Mouse (Mus musculus): ENCODE results near the gene Foxl1. TPM values are rescaled to one million over a fixed set of nuclear protein-coding genes. Genes with fewer than 3 reads are reported as not detected.
A peak's percentile ranks its signal among the peaks of the same experiment; 100 is the strongest.

The Foxl1 gene
- polyA plus RNA-seq, 1 experiment from 2014 or later = 0.10 TPM

GRCm38 (mm10) chr8:121107668-121108656, 19.8 kb upstream of the Foxl1 start, which contains the start of gene Mthfsd:
Gene Mthfsd (minus strand): TSS chr8:121108392.
- no peaks in the 10 kb centered on the region for H3K9me3 ChIP-seq
- peaks cover 17% of the 10 kb centered on the region for H3K4me1 ChIP-seq
- H3K4me2 ChIP-seq (replicated peaks) = peak within 1 kb of the TSS; percentile 62
- peaks cover 13% of the 10 kb centered on the region; the same call in 1 of the 2 replicates for H3K36me3 ChIP-seq
- peak; percentile 95 for ATAC-seq (replicated peaks)
- peaks cover 9% of the 10 kb centered on the region; the same call in 1 of the 2 replicates for H3K27me3 ChIP-seq
- H3K27ac ChIP-seq (replicated peaks) = peak within 1 kb of the TSS; percentile 80
- peak within 1 kb of the TSS; percentile 77 for H3K4me3 ChIP-seq
- under 1% methylated on average over 75 of the region's 75 CpGs for WGBS
- peak within 1 kb of the TSS; percentile 84 for H3K9ac ChIP-seq (replicated peaks)

GRCm38 (mm10) chr8:121108657-121109056, 19.1 kb upstream of the Foxl1 start:
- no peak for ATAC-seq (replicated peaks)
- peaks cover 12% of the 10 kb centered on the region for H3K27me3 ChIP-seq
- 0 out of 2 replicates have a peak, but pooled peaks cover 7% of the 10 kb centered on the region for H3K36me3 ChIP-seq
- 9% methylated on average over 5 of the region's 5 CpGs for WGBS
- peaks cover 17% of the 10 kb centered on the region for H3K4me1 ChIP-seq
- peak overlapping the region; percentile 84 for H3K9ac ChIP-seq (replicated peaks)
- peak overlapping the region; percentile 80; the same call in 1 of the 2 replicates for H3K27ac ChIP-seq (replicated peaks)
- H3K9me3 ChIP-seq = no peaks in the 10 kb centered on the region
- peak overlapping the region; percentile 62 for H3K4me2 ChIP-seq (replicated peaks)
- H3K4me3 ChIP-seq = peak overlapping the region; percentile 77

DNA sequence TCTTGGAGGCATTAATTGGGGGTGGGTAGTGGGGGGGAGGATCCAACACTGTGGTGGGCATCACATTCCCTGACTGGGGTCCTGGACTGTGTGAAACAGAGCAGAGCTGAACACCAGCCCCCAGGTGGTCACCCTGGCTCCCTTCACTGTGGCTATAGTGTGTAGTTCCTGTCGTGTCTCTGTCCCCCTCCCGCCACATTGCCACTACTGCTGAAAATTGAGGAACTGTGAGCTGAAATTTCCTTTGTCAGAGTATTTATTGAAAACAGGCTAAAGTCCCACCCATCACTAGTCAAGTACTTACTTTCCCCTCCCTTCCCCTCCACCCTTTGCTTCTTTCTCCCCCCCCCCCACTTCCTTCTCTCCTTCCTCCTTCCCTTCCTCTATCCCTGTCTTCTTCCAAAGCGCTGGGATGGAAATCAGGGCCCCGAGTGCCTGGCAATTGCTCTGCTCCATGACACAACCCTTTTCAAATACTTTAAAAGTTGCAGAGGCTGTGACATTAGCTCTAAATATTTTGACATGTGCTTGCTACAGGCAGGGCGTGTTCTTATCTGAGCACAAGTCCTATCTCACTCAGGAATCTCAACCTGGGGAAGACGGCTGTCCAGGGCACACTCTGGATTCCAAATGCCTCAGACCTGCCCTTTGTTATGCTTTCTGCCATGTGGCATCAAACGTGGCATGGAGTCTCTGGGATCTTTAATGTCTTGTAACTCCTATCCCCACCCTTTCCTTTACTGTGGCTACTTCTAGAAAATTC, 16.4 kb upstream of the Foxl1 start:
- Histone ChIP-seq H3K9me3 (no peaks in the 10 kb centered on the region), H3K27me3 (peaks cover 38% of the 10 kb centered on the region), H3K27ac (replicated peaks) (no peak overlapping the region), H3K4me3 (no peak overlapping the region), H3K4me1 (peaks cover 20% of the 10 kb centered on the region), H3K4me2 (replicated peaks) (no peak overlapping the region), H3K36me3 (no peaks in the 10 kb centered on the region), H3K9ac (replicated peaks) (no peak overlapping the region)
- WGBS = 48% methylated on average over 7 of the region's 7 CpGs
- ATAC-seq (replicated peaks) = no peak

DNA sequence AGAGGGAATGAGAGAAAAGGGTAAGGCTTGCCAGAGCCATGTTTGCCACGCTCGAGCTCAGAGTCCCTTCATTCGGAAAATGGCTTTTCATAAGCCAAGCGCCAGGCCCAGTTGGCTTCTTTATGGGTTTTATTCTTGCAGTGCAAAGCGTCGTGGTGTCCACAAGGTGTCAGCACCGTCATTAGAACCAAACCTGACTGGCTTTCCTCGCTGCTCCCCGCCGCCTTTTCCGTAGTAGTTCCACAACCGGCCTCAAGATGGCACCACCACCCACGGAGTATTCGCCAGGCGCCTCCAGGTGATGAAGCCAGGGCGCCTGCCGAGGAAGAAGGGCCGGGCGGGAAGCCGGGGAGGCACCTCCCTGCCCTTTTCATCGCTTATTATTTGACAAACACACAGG, 14.5 kb upstream of the Foxl1 start:
- under 1% methylated on average over 21 of the region's 21 CpGs for WGBS
- Histone ChIP-seq H3K27ac (replicated peaks) (no peak overlapping the region), H3K27me3 (peaks cover 57% of the 10 kb centered on the region), H3K4me1 (peaks cover 21% of the 10 kb centered on the region), H3K4me3 (no peak overlapping the region), H3K9ac (replicated peaks) (no peak overlapping the region), H3K36me3 (no peaks in the 10 kb centered on the region), H3K9me3 (no peaks in the 10 kb centered on the region), H3K4me2 (replicated peaks) (no peak overlapping the region)
- peak; percentile 30; the same call in 1 of the 2 replicates for ATAC-seq (replicated peaks)

GRCm38 (mm10) chr8:121115136-121115535, 12.6 kb upstream of the Foxl1 start:
- H3K4me2 ChIP-seq (replicated peaks) = no peak overlapping the region
- under 1% methylated on average over 25 of the region's 25 CpGs for WGBS

DNA sequence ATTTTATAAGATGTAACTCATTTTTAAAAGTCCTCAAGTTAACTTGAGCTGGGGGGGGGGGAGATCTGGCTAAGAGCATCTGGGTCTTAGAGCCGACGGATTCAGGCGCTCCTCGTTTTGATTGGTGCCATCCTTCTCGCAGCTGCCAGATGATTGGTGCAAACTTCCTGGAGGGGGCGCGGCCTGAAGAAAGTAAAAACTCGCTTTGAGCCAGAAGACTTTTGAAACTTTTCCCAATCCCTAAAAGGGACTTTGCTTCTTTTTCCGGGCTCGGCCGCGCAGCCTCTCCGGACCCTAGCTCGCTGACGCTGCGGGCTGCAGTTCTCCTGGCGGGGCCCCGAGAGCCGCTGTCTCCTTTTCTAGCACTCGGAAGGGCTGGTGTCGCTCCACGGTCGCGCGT, 11.8 kb upstream of the Foxl1 start, which contains the start of gene Foxc2:
Gene Foxc2 (plus strand): TSS at position 224 of the 400 bp plus-strand sequence.
- no peaks in the 10 kb centered on the region for H3K36me3 ChIP-seq
- H3K4me1 ChIP-seq = peaks cover 17% of the 10 kb centered on the region
- H3K9ac ChIP-seq (replicated peaks) = no peak within 1 kb of the TSS
- H3K27ac ChIP-seq (replicated peaks) = no peak within 1 kb of the TSS
- peaks cover 84% of the 10 kb centered on the region for H3K27me3 ChIP-seq
- WGBS = under 1% methylated on average over 25 of the region's 25 CpGs
- peak within 1 kb of the TSS; percentile 32 for H3K4me3 ChIP-seq
- no peaks in the 10 kb centered on the region for H3K9me3 ChIP-seq
- ATAC-seq (replicated peaks) = 0 out of 2 replicates have a peak, but pooled peaks have one; percentile 44
- peak within 1 kb of the TSS; percentile 43 for H3K4me2 ChIP-seq (replicated peaks)

More at GRCm38 (mm10) chr8:121115136-121115535, 12.6 kb upstream of the Foxl1 start:
- Histone ChIP-seq H3K36me3 (no peaks in the 10 kb centered on the region), H3K9ac (replicated peaks) (no peak overlapping the region), H3K27ac (replicated peaks) (no peak overlapping the region), H3K4me3 (no peak overlapping the region), H3K4me1 (peaks cover 17% of the 10 kb centered on the region), H3K9me3 (no peaks in the 10 kb centered on the region), H3K27me3 (peaks cover 76% of the 10 kb centered on the region)
- ATAC-seq (replicated peaks) = no peak

DNA sequence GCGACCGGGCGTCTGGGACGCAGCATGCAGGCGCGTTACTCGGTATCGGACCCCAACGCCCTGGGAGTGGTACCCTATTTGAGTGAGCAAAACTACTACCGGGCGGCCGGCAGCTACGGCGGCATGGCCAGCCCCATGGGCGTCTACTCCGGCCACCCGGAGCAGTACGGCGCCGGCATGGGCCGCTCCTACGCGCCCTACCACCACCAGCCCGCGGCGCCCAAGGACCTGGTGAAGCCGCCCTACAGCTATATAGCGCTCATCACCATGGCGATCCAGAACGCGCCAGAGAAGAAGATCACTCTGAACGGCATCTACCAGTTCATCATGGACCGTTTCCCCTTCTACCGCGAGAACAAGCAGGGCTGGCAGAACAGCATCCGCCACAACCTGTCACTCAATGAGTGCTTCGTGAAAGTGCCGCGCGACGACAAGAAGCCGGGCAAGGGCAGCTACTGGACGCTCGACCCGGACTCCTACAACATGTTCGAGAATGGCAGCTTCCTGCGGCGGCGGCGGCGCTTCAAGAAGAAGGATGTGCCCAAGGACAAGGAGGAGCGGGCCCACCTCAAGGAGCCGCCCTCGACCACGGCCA, 11.1 kb upstream of the Foxl1 start:
- no peaks in the 10 kb centered on the region for H3K36me3 ChIP-seq
- H3K27me3 ChIP-seq = peaks cover 91% of the 10 kb centered on the region
- 1% methylated on average over 55 of the region's 55 CpGs for WGBS
- peaks cover 17% of the 10 kb centered on the region for H3K4me1 ChIP-seq
- peak overlapping the region; percentile 32 for H3K4me3 ChIP-seq
- H3K27ac ChIP-seq (replicated peaks) = no peak overlapping the region
- no peak for ATAC-seq (replicated peaks)
- no peak overlapping the region for H3K9ac ChIP-seq (replicated peaks)
- peak overlapping the region; percentile 43 for H3K4me2 ChIP-seq (replicated peaks)
- no peaks in the 10 kb centered on the region for H3K9me3 ChIP-seq

DNA sequence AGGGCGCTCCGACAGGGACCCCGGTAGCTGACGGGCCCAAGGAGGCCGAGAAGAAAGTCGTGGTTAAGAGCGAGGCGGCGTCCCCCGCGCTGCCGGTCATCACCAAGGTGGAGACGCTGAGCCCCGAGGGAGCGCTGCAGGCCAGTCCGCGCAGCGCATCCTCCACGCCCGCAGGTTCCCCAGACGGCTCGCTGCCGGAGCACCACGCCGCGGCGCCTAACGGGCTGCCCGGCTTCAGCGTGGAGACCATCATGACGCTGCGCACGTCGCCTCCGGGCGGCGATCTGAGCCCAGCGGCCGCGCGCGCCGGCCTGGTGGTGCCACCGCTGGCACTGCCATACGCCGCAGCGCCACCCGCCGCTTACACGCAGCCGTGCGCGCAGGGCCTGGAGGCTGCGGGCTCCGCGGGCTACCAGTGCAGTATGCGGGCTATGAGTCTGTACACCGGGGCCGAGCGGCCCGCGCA, 10.5 kb upstream of the Foxl1 start:
- Histone ChIP-seq H3K4me3 (peak overlapping the region; percentile 32), H3K4me2 (replicated peaks) (peak overlapping the region; percentile 11; the same call in 1 of the 2 replicates), H3K27me3 (peaks cover 92% of the 10 kb centered on the region), H3K9me3 (no peaks in the 10 kb centered on the region), H3K4me1 (peaks cover 17% of the 10 kb centered on the region), H3K9ac (replicated peaks) (no peak overlapping the region), H3K36me3 (no peaks in the 10 kb centered on the region), H3K27ac (replicated peaks) (no peak overlapping the region)
- no peak for ATAC-seq (replicated peaks)
- under 1% methylated on average over 56 of the region's 62 CpGs for WGBS

DNA sequence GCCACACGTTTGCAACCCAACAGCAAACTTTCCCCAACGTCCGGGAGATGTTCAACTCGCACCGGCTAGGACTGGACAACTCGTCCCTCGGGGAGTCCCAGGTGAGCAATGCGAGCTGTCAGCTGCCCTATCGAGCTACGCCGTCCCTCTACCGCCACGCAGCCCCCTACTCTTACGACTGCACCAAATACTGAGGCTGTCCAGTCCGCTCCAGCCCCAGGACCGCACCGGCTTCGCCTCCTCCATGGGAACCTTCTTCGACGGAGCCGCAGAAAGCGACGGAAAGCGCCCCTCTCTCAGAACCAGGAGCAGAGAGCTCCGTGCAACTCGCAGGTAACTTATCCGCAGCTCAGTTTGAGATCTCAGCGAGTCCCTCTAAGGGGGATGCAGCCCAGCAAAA, 9.8 kb upstream of the Foxl1 start:
- H3K4me1 ChIP-seq = peaks cover 17% of the 10 kb centered on the region
- peak overlapping the region; percentile 32; the same call in 1 of the 2 replicates for H3K4me3 ChIP-seq
- H3K27me3 ChIP-seq = peaks cover 94% of the 10 kb centered on the region
- H3K36me3 ChIP-seq = no peaks in the 10 kb centered on the region
- H3K4me2 ChIP-seq (replicated peaks) = no peak overlapping the region
- no peak overlapping the region for H3K9ac ChIP-seq (replicated peaks)
- WGBS = 2% methylated on average over 28 of the region's 28 CpGs
- ATAC-seq (replicated peaks) = no peak
- H3K27ac ChIP-seq (replicated peaks) = no peak overlapping the region
- no peaks in the 10 kb centered on the region for H3K9me3 ChIP-seq

GRCm38 (mm10) chr8:121118634-121119420, 8.9 kb upstream of the Foxl1 start:
- 1% methylated on average over 18 of the region's 18 CpGs for WGBS
- Histone ChIP-seq H3K4me3 (no peak overlapping the region), H3K36me3 (no peaks in the 10 kb centered on the region), H3K4me2 (replicated peaks) (no peak overlapping the region), H3K9me3 (no peaks in the 10 kb centered on the region), H3K9ac (replicated peaks) (no peak overlapping the region), H3K4me1 (peaks cover 17% of the 10 kb centered on the region), H3K27ac (replicated peaks) (no peak overlapping the region), H3K27me3 (peaks cover 99% of the 10 kb centered on the region)
- no peak for ATAC-seq (replicated peaks)
